In genomic region chr1:190690528-190691262, GRCm38 (mm10) we compare ENCODE assay signal across 13 mouse cellular contexts.
DNase-seq lines count a peak whose midpoint lies in the region; ATAC-seq and TF ChIP-seq lines count a peak whose summit lies in the region.
"Had no signal": no experiment of that assay in that cellular context is flagged by ENCODE, and none has a peak within 500 bp of the region (broad histone marks: within the 10 kb centered on the region; RNA-seq: fewer than 3 reads in every experiment).

No protein-coding gene starts in this region.

- no peak overlapping the region for H3K9ac ChIP-seq in forebrain, embryonic 14.5 days (ENCODE audit: low read length)
- no peak overlapping the region for H3K9ac ChIP-seq in forebrain, embryonic 11.5 days (ENCODE audit: low read length)
- peak overlapping the region; percentile 10; the same call in 1 of the 2 replicates for H3K9ac ChIP-seq in hindbrain, postnatal 0 days (replicated peaks; ENCODE audit: low read length)
- H3K9ac ChIP-seq in hindbrain, embryonic 12.5 days = no peak overlapping the region
- H3K9ac ChIP-seq in ES-E14 (ENCODE audit: insufficient read depth, low read depth, low read length, poor library complexity, severe bottlenecking) = no peak overlapping the region
- H3K9ac ChIP-seq in limb, embryonic 15.5 days = no peak overlapping the region
- H3K9ac ChIP-seq: kidney, embryonic 15.5 days; liver, embryonic 12.5 days had no signal

- DNase-seq in forebrain, embryonic 14.5 days (ENCODE audit: low spot score) = peak; percentile 17
- DNase-seq in forebrain, embryonic 11.5 days (ENCODE audit: low spot score) = no peak
- DNase-seq in hindbrain, postnatal 0 days (ENCODE audit: low spot score) = peak; percentile 31
- no peak for DNase-seq in ES-E14 (ENCODE audit: low read depth, low spot score)
- DNase-seq in embryo, embryonic 9.5 days (ENCODE audit: extremely low spot score) = no peak
- no peak for DNase-seq in urinary bladder, postnatal 4 days (ENCODE audit: low spot score in 2 of 2)
- DNase-seq: B cell, adult 2 months had no signal

- peaks cover 4% of the 10 kb centered on the region; the same call in 1 of the 2 replicates for H3K4me1 ChIP-seq in forebrain, embryonic 14.5 days (ENCODE audit: control insufficient read depth, insufficient read depth, low read length)
- H3K4me1 ChIP-seq in forebrain, embryonic 11.5 days (replicated peaks; ENCODE audit: control insufficient read depth, insufficient read depth, low read length) = no peaks in the 10 kb centered on the region
- H3K4me1 ChIP-seq in hindbrain, postnatal 0 days (ENCODE audit: insufficient read depth, low read length) = no peaks in the 10 kb centered on the region
- 0 out of 2 replicates have a peak, but pooled peaks cover 6% of the 10 kb centered on the region for H3K4me1 ChIP-seq in hindbrain, embryonic 12.5 days
- no peaks in the 10 kb centered on the region for H3K4me1 ChIP-seq in ES-E14 (ENCODE audit: control insufficient read depth in 2 of 2, insufficient read depth in 2 of 2, low read length in 2 of 2, poor library complexity in 1 of 2)
- H3K4me1 ChIP-seq in limb, embryonic 15.5 days = 0 out of 2 replicates have a peak, but pooled peaks cover 4% of the 10 kb centered on the region
- H3K4me1 ChIP-seq: kidney, embryonic 15.5 days; liver, embryonic 12.5 days had no signal

- H3K27me3 ChIP-seq in forebrain, embryonic 14.5 days (replicated peaks; ENCODE audit: control insufficient read depth, insufficient read depth, low read length) = no peaks in the 10 kb centered on the region
- H3K27me3 ChIP-seq in forebrain, embryonic 11.5 days (ENCODE audit: control insufficient read depth, insufficient read depth, low read length) = no peaks in the 10 kb centered on the region
- no peaks in the 10 kb centered on the region for H3K27me3 ChIP-seq in hindbrain, postnatal 0 days (ENCODE audit: insufficient read depth, low read length)
- H3K27me3 ChIP-seq in hindbrain, embryonic 12.5 days = no peaks in the 10 kb centered on the region
- no peaks in the 10 kb centered on the region for H3K27me3 ChIP-seq in limb, embryonic 15.5 days
- H3K27me3 ChIP-seq: kidney, embryonic 15.5 days; liver, embryonic 12.5 days had no signal

- H3K36me3 ChIP-seq in forebrain, embryonic 14.5 days (ENCODE audit: control insufficient read depth, insufficient read depth, low read length) = no peaks in the 10 kb centered on the region
- H3K36me3 ChIP-seq in forebrain, embryonic 11.5 days (ENCODE audit: control insufficient read depth, insufficient read depth, low read length) = no peaks in the 10 kb centered on the region
- H3K36me3 ChIP-seq in hindbrain, postnatal 0 days (ENCODE audit: insufficient read depth, low read length) = no peaks in the 10 kb centered on the region
- no peaks in the 10 kb centered on the region for H3K36me3 ChIP-seq in hindbrain, embryonic 12.5 days
- H3K36me3 ChIP-seq in ES-E14 (ENCODE audit: control insufficient read depth, insufficient read depth, low read length, poor library complexity, severe bottlenecking) = no peaks in the 10 kb centered on the region
- no peaks in the 10 kb centered on the region for H3K36me3 ChIP-seq in limb, embryonic 15.5 days
- H3K36me3 ChIP-seq: kidney, embryonic 15.5 days; liver, embryonic 12.5 days had no signal

- no peak overlapping the region for H3K27ac ChIP-seq in forebrain, embryonic 14.5 days (ENCODE audit: low read depth, low read length)
- no peak overlapping the region for H3K27ac ChIP-seq in forebrain, embryonic 11.5 days (ENCODE audit: low read depth, low read length)
- H3K27ac ChIP-seq in hindbrain, postnatal 0 days = no peak overlapping the region
- H3K27ac ChIP-seq in hindbrain, embryonic 12.5 days = no peak overlapping the region
- H3K27ac ChIP-seq in ES-E14 (ENCODE audit: insufficient read depth, low read depth, low read length, poor library complexity, severe bottlenecking) = no peak overlapping the region
- no peak overlapping the region for H3K27ac ChIP-seq in limb, embryonic 15.5 days
- H3K27ac ChIP-seq: kidney, embryonic 15.5 days; liver, embryonic 12.5 days had no signal

- WGBS in forebrain, embryonic 14.5 days = 76% methylated on average over 29 of the region's 29 CpGs
- 87% methylated on average over 29 of the region's 29 CpGs for WGBS in forebrain, embryonic 11.5 days
- WGBS in hindbrain, postnatal 0 days = 54% methylated on average over 29 of the region's 29 CpGs
- 83% methylated on average over 29 of the region's 29 CpGs for WGBS in hindbrain, embryonic 12.5 days
- WGBS in limb, embryonic 15.5 days = 66% methylated on average over 29 of the region's 29 CpGs

- H3K4me2 ChIP-seq in forebrain, embryonic 14.5 days (ENCODE audit: low read length) = no peak overlapping the region
- H3K4me2 ChIP-seq in forebrain, embryonic 11.5 days (ENCODE audit: low read depth, low read length, severe bottlenecking) = no peak overlapping the region
- peak overlapping the region; percentile 39 for H3K4me2 ChIP-seq in hindbrain, postnatal 0 days (ENCODE audit: low read depth, low read length)
- H3K4me2 ChIP-seq in hindbrain, embryonic 12.5 days (replicated peaks) = no peak overlapping the region
- 0 out of 2 replicates have a peak overlapping the region, but pooled peaks have one; percentile 5 for H3K4me2 ChIP-seq in limb, embryonic 15.5 days
- H3K4me2 ChIP-seq: kidney, embryonic 15.5 days; liver, embryonic 12.5 days had no signal

- H3K9me3 ChIP-seq in forebrain, embryonic 14.5 days (replicated peaks; ENCODE audit: control insufficient read depth, low read length) = no peaks in the 10 kb centered on the region
- H3K9me3 ChIP-seq in forebrain, embryonic 11.5 days (ENCODE audit: control insufficient read depth, low read length) = no peaks in the 10 kb centered on the region
- no peaks in the 10 kb centered on the region for H3K9me3 ChIP-seq in hindbrain, postnatal 0 days (ENCODE audit: low read length)
- no peaks in the 10 kb centered on the region for H3K9me3 ChIP-seq in hindbrain, embryonic 12.5 days (replicated peaks)
- H3K9me3 ChIP-seq in ES-E14 (ENCODE audit: control insufficient read depth, insufficient read depth, low read depth, low read length) = no peaks in the 10 kb centered on the region
- no peaks in the 10 kb centered on the region for H3K9me3 ChIP-seq in limb, embryonic 15.5 days
- H3K9me3 ChIP-seq: kidney, embryonic 15.5 days; liver, embryonic 12.5 days had no signal

- no peak for TF ChIP-seq CTCF in hindbrain, postnatal 0 days (IDR thresholded peaks at IDR 0.05; ENCODE audit: low read depth)

- in situ Hi-C loops in ES-E14 (cut with MboI; ENCODE audit: low sequenced_read_pairs in 2 of 2, unreplicated experiment in 2 of 2) = no loop called here

- H3K4me3 ChIP-seq in forebrain, embryonic 14.5 days (ENCODE audit: low read depth, low read length) = no peak overlapping the region
- no peak overlapping the region for H3K4me3 ChIP-seq in forebrain, embryonic 11.5 days (ENCODE audit: low read depth, low read length)
- no peak overlapping the region for H3K4me3 ChIP-seq in hindbrain, postnatal 0 days (ENCODE audit: low read length)
- no peak overlapping the region for H3K4me3 ChIP-seq in hindbrain, embryonic 12.5 days
- H3K4me3 ChIP-seq in ES-E14 (ENCODE audit: insufficient read depth in 1 of 2, low read depth in 1 of 2, low read length in 2 of 2, poor library complexity in 1 of 2, severe bottlenecking in 1 of 2) = peak overlapping the region; percentile 35 to 45
- H3K4me3 ChIP-seq in limb, embryonic 15.5 days = no peak overlapping the region
- H3K4me3 ChIP-seq: kidney, embryonic 15.5 days; liver, embryonic 12.5 days; myocyte had no signal

- no peak for ATAC-seq in forebrain, embryonic 14.5 days
- no peak for ATAC-seq in forebrain, embryonic 11.5 days (replicated peaks; ENCODE audit: low FRiP score)
- peak; percentile 64; the same call in 1 of the 2 replicates for ATAC-seq in hindbrain, postnatal 0 days
- no peak for ATAC-seq in hindbrain, embryonic 12.5 days (ENCODE audit: low FRiP score)
- ATAC-seq in limb, embryonic 15.5 days (ENCODE audit: insufficient number of reproducible peaks, low FRiP score, low TSS enrichment, low read depth) = no peak
- ATAC-seq: activated CD4-positive, CD25-positive, alpha-beta regulatory T cell, adult 4 months; liver, embryonic 12.5 days had no signal

TF ChIP-seq in ES-E14, 5 proteins besides CTCF, POLR2A, EP300 and RAD21:
- TF ChIP-seq ZC3H11A (IDR thresholded peaks at IDR 0.05; ENCODE audit: borderline replicate concordance, low read depth, low read length) (no peak), MAFK (IDR thresholded peaks at IDR 0.05; ENCODE audit: insufficient read depth, low read depth, low read length) (no peak), CHD2 (IDR thresholded peaks at IDR 0.05; ENCODE audit: low read depth, low read length) (no peak), HCFC1 (IDR thresholded peaks at IDR 0.05; ENCODE audit: borderline replicate concordance, insufficient read depth, low read length) (no peak), ZNF384 (IDR thresholded peaks at IDR 0.05; ENCODE audit: low read depth, low read length) (no peak)
TF ChIP-seq in ES-E14: peak in this region for 0.

Comparison
In these comparisons a context has a peak if more than half of its experiments do, and no peak if none do; other contexts are left out.
1. DNase-seq: peak in forebrain, embryonic 14.5 days (single experiment) and hindbrain, postnatal 0 days (single experiment); none in forebrain, embryonic 11.5 days (single experiment), ES-E14 (single experiment), embryo, embryonic 9.5 days (single experiment) and urinary bladder, postnatal 4 days (0 of 2).
2. H3K4me2 ChIP-seq: peak in hindbrain, postnatal 0 days (single experiment) and limb, embryonic 15.5 days (single experiment); none in forebrain, embryonic 14.5 days (single experiment), forebrain, embryonic 11.5 days (single experiment) and hindbrain, embryonic 12.5 days (single experiment).
3. H3K4me3 ChIP-seq: peak in ES-E14 (2 of 2); none in forebrain, embryonic 14.5 days (single experiment), forebrain, embryonic 11.5 days (single experiment), hindbrain, postnatal 0 days (single experiment), hindbrain, embryonic 12.5 days (single experiment) and limb, embryonic 15.5 days (single experiment).